Mouse (Mus musculus) frontal cortex, postnatal 25 days (tissue): ENCODE data around the gene Magi1.

Experiments used
- DNase-seq, 2 experiments: peaks; one replicate each; pipeline ENCODE4 v3.0.0; 2022; ENCODE audit warnings: low spot score in 2 of 2

The Magi1 gene

GRCm38 (mm10) chr6:93728791-93729190 is 554.9 kb downstream of the Magi1 start:
- DNase-seq = no peak

- DNase-seq = no peak
These were observed 556.0 kb downstream of the Magi1 start for GRCm38 (mm10) chr6:93727630-93728178.

GRCm38 (mm10) chr6:93726829-93727455 is 556.8 kb downstream of the Magi1 start:
- no peak for DNase-seq

- DNase-seq = no peak
These were observed 557.6 kb downstream of the Magi1 start for GRCm38 (mm10) chr6:93726121-93726520.

GRCm38 (mm10) chr6:93724749-93725148 is 559.0 kb downstream of the Magi1 start:
- DNase-seq = no peak

GRCm38 (mm10) chr6:93723226-93723625 is 560.5 kb downstream of the Magi1 start:
- no peak for DNase-seq

- no peak for DNase-seq
These were observed 564.2 kb downstream of the Magi1 start for GRCm38 (mm10) chr6:93719532-93719931.

GRCm38 (mm10) chr6:93718385-93718784 is 565.3 kb downstream of the Magi1 start:
- no peak for DNase-seq

- no peak for DNase-seq
These were observed 565.8 kb downstream of the Magi1 start for GRCm38 (mm10) chr6:93717826-93718375.

GRCm38 (mm10) chr6:93716686-93717625 is 566.8 kb downstream of the Magi1 start:
- no peak for DNase-seq

GRCm38 (mm10) chr6:93715181-93716180 is 568.2 kb downstream of the Magi1 start:
- DNase-seq = no peak

GRCm38 (mm10) chr6:93704350-93704749 is 579.4 kb downstream of the Magi1 start:
- DNase-seq = no peak

GRCm38 (mm10) chr6:93699436-93699835 is 584.3 kb downstream of the Magi1 start:
- no peak for DNase-seq

GRCm38 (mm10) chr6:93697956-93698355 is 585.8 kb downstream of the Magi1 start:
- DNase-seq = no peak

GRCm38 (mm10) chr6:93678766-93679165 is 605.0 kb downstream of the Magi1 start:
- no peak for DNase-seq

GRCm38 (mm10) chr6:93666731-93667130 is 617.0 kb downstream of the Magi1 start:
- no peak for DNase-seq

- DNase-seq = no peak
These were observed 618.5 kb downstream of the Magi1 start for GRCm38 (mm10) chr6:93665056-93665805.

- DNase-seq = peak in 1 of 2 experiments; percentile 21
These were observed 622.6 kb downstream of the Magi1 start for GRCm38 (mm10) chr6:93661139-93661538.

GRCm38 (mm10) chr6:93659534-93659933 is 624.2 kb downstream of the Magi1 start:
- DNase-seq = no peak
